Mouse (Mus musculus): ENCODE measurements around the gene Junb. TPM values are rescaled to one million over a fixed set of nuclear protein-coding genes. Genes with fewer than 3 reads are reported as not detected.

The Junb gene
- polyA plus RNA-seq, 1 experiment from 2014 or later: 18.2 TPM

GRCm38 (mm10) chr8:84949753-84950152, 28.8 kb downstream of the Junb start:
- H3K9me3 ChIP-seq (replicated peaks): no peaks in the 10 kb centered on the region
- peaks cover 88% of the 10 kb centered on the region for H3K27me3 ChIP-seq
- H3K27ac ChIP-seq (replicated peaks): no peak overlapping the region
- no peak overlapping the region for H3K4me2 ChIP-seq
- peaks cover 33% of the 10 kb centered on the region for H3K4me1 ChIP-seq (replicated peaks)
- no peak for ATAC-seq (ENCODE audit: insufficient read depth)
- WGBS (ENCODE audit: insufficient replicate concordance): 16% methylated on average over 12 of the region's 12 CpGs
- no peaks in the 10 kb centered on the region for H3K36me3 ChIP-seq (replicated peaks)
- no peak overlapping the region for H3K9ac ChIP-seq
- no peak overlapping the region for H3K4me3 ChIP-seq (replicated peaks)

GRCm38 (mm10) chr8:84947241-84947545, 31.3 kb downstream of the Junb start:
- H3K36me3 ChIP-seq (replicated peaks): no peaks in the 10 kb centered on the region
- peaks cover 33% of the 10 kb centered on the region for H3K4me1 ChIP-seq (replicated peaks)
- H3K4me2 ChIP-seq: no peak overlapping the region
- ATAC-seq (ENCODE audit: insufficient read depth): no peak
- 10% methylated on average over 9 of the region's 9 CpGs for WGBS (ENCODE audit: insufficient replicate concordance)
- no peak overlapping the region for H3K27ac ChIP-seq (replicated peaks)
- H3K9me3 ChIP-seq (replicated peaks): no peaks in the 10 kb centered on the region
- peaks cover 94% of the 10 kb centered on the region for H3K27me3 ChIP-seq
- H3K9ac ChIP-seq: no peak overlapping the region
- no peak overlapping the region for H3K4me3 ChIP-seq (replicated peaks)

GRCm38 (mm10) chr8:84946528-84947240, 31.8 kb downstream of the Junb start, which contains the start of gene Rtbdn:
Rtbdn (plus strand) TSS chr8:84946991.
- ATAC-seq (ENCODE audit: insufficient read depth): no peak
- no peaks in the 10 kb centered on the region for H3K36me3 ChIP-seq (replicated peaks)
- H3K27ac ChIP-seq (replicated peaks): no peak within 1 kb of the TSS
- no peak within 1 kb of the TSS for H3K9ac ChIP-seq
- WGBS (ENCODE audit: insufficient replicate concordance): 11% methylated on average over 17 of the region's 17 CpGs
- H3K4me2 ChIP-seq: peak within 1 kb of the TSS; percentile 53
- peaks cover 33% of the 10 kb centered on the region for H3K4me1 ChIP-seq (replicated peaks)
- H3K27me3 ChIP-seq: peaks cover 94% of the 10 kb centered on the region
- peak within 1 kb of the TSS; percentile 29 for H3K4me3 ChIP-seq (replicated peaks)
- H3K9me3 ChIP-seq (replicated peaks): no peaks in the 10 kb centered on the region

GRCm38 (mm10) chr8:84945633-84946527, 32.6 kb downstream of the Junb start:
- ATAC-seq (ENCODE audit: insufficient read depth): no peak
- no peak overlapping the region for H3K9ac ChIP-seq
- H3K27me3 ChIP-seq: peaks cover 94% of the 10 kb centered on the region
- peaks cover 33% of the 10 kb centered on the region for H3K4me1 ChIP-seq (replicated peaks)
- H3K4me2 ChIP-seq: peak overlapping the region; percentile 53
- H3K9me3 ChIP-seq (replicated peaks): no peaks in the 10 kb centered on the region
- WGBS (ENCODE audit: insufficient replicate concordance): 1% methylated on average over 43 of the region's 67 CpGs
- H3K4me3 ChIP-seq (replicated peaks): peak overlapping the region; percentile 29
- H3K36me3 ChIP-seq (replicated peaks): no peaks in the 10 kb centered on the region
- no peak overlapping the region for H3K27ac ChIP-seq (replicated peaks)

GRCm38 (mm10) chr8:84945235-84945632, 33.3 kb downstream of the Junb start:
- ATAC-seq (ENCODE audit: insufficient read depth): no peak
- 8% methylated on average over 11 of the region's 11 CpGs for WGBS (ENCODE audit: insufficient replicate concordance)

GRCm38 (mm10) chr8:84944478-84945160, 33.9 kb downstream of the Junb start:
- peak; percentile 73 for ATAC-seq (ENCODE audit: insufficient read depth)
- Histone ChIP-seq H3K4me3 (replicated peaks) (peak overlapping the region; percentile 17; the same call in 1 of the 2 replicates), H3K9ac (no peak overlapping the region), H3K9me3 (replicated peaks) (no peaks in the 10 kb centered on the region), H3K36me3 (replicated peaks) (no peaks in the 10 kb centered on the region), H3K4me2 (peak overlapping the region; percentile 46), H3K27me3 (peaks cover 94% of the 10 kb centered on the region), H3K4me1 (replicated peaks) (peaks cover 33% of the 10 kb centered on the region), H3K27ac (replicated peaks) (no peak overlapping the region)
- WGBS (ENCODE audit: insufficient replicate concordance): 3% methylated on average over 26 of the region's 26 CpGs

More at GRCm38 (mm10) chr8:84945235-84945632, 33.3 kb downstream of the Junb start:
- no peak overlapping the region for H3K9ac ChIP-seq
- H3K36me3 ChIP-seq (replicated peaks): no peaks in the 10 kb centered on the region
- H3K9me3 ChIP-seq (replicated peaks): no peaks in the 10 kb centered on the region
- H3K27ac ChIP-seq (replicated peaks): no peak overlapping the region
- H3K4me2 ChIP-seq: no peak overlapping the region
- H3K4me1 ChIP-seq (replicated peaks): peaks cover 33% of the 10 kb centered on the region
- no peak overlapping the region for H3K4me3 ChIP-seq (replicated peaks)
- H3K27me3 ChIP-seq: peaks cover 94% of the 10 kb centered on the region

- Histone ChIP-seq H3K27ac (replicated peaks) (no peak overlapping the region), H3K9me3 (replicated peaks) (no peaks in the 10 kb centered on the region), H3K4me3 (replicated peaks) (no peak overlapping the region), H3K4me1 (replicated peaks) (peaks cover 33% of the 10 kb centered on the region), H3K9ac (no peak overlapping the region), H3K4me2 (no peak overlapping the region), H3K27me3 (peaks cover 96% of the 10 kb centered on the region), H3K36me3 (replicated peaks) (no peaks in the 10 kb centered on the region)
- ATAC-seq (ENCODE audit: insufficient read depth): no peak
- 27% methylated on average over 4 of the region's 4 CpGs for WGBS (ENCODE audit: insufficient replicate concordance)
These were observed 34.8 kb downstream of the Junb start for GRCm38 (mm10) chr8:84943699-84944098.

- Histone ChIP-seq H3K27me3 (peaks cover 95% of the 10 kb centered on the region), H3K9ac (no peak overlapping the region), H3K4me1 (replicated peaks) (peaks cover 29% of the 10 kb centered on the region), H3K4me3 (replicated peaks) (peak overlapping the region; percentile 46; the same call in 1 of the 2 replicates), H3K27ac (replicated peaks) (no peak overlapping the region), H3K36me3 (replicated peaks) (no peaks in the 10 kb centered on the region), H3K9me3 (replicated peaks) (no peaks in the 10 kb centered on the region), H3K4me2 (peak overlapping the region; percentile 75)
- 39% methylated on average over 13 of the region's 13 CpGs for WGBS (ENCODE audit: insufficient replicate concordance)
- ATAC-seq (ENCODE audit: insufficient read depth): no peak
These were observed 40.7 kb downstream of the Junb start for GRCm38 (mm10) chr8:84937620-84938485.

- Histone ChIP-seq H3K9ac (no peak within 1 kb of the TSS), H3K9me3 (replicated peaks) (no peaks in the 10 kb centered on the region), H3K4me1 (replicated peaks) (peaks cover 29% of the 10 kb centered on the region), H3K4me3 (replicated peaks) (peak within 1 kb of the TSS; percentile 46), H3K36me3 (replicated peaks) (no peaks in the 10 kb centered on the region), H3K27ac (replicated peaks) (no peak within 1 kb of the TSS), H3K27me3 (peaks cover 98% of the 10 kb centered on the region), H3K4me2 (peak within 1 kb of the TSS; percentile 75)
- peak; percentile 52 for ATAC-seq (ENCODE audit: insufficient read depth)
- 2% methylated on average over 50 of the region's 50 CpGs for WGBS (ENCODE audit: insufficient replicate concordance)
These were observed 41.5 kb downstream of the Junb start, which contains the start of gene Mast1 for GRCm38 (mm10) chr8:84936962-84937546. Mast1 (minus strand) TSS chr8:84937359.
